Mouse (Mus musculus): Measurements from ENCODE around the gene Comtd1.

Comtd1 gene

DNA sequence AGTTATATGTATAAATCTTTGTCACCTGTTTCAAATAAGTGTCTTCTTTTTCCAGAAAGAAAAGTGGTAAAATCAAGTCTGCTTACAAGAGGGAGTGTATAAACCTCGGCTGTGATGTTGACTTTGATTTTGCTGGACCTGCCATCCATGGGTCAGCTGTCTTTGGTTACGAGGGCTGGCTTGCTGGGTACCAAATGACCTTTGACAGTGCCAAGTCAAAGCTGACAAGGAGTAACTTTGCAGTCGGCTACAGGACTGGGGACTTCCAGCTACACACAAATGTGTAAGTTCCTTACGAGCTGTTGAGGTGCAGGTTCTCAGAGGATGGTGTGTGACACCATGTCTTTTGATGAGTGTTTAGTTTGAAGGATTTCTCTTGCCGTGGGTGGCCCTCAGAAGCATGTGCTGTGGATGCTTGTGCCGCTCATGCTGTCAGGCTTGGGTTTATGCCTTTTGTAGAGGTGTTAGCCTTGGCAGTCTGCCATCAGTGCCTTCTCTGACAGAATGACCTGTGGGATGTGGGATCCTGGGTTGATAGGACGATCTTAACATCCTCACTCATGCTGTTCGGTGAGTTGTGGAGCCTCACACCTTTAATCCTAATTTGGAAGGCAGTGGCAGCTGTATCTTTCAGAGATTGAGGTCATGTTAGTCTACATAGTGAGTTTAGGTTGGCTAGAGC is 10.3 kb downstream of the Comtd1 start:
- no peak for DNase-seq (ENCODE audit: low spot score in 2 of 2)

- DNase-seq (ENCODE audit: low spot score in 2 of 2): peak in 1 of 2 experiments; percentile 36
Measured at GRCm38 (mm10) chr14:21831830-21832403, 16.9 kb downstream of the Comtd1 start.

GRCm38 (mm10) chr14:21830876-21831767 is 17.7 kb downstream of the Comtd1 start:
- DNase-seq (ENCODE audit: low spot score in 2 of 2): peak; percentile 97

DNA sequence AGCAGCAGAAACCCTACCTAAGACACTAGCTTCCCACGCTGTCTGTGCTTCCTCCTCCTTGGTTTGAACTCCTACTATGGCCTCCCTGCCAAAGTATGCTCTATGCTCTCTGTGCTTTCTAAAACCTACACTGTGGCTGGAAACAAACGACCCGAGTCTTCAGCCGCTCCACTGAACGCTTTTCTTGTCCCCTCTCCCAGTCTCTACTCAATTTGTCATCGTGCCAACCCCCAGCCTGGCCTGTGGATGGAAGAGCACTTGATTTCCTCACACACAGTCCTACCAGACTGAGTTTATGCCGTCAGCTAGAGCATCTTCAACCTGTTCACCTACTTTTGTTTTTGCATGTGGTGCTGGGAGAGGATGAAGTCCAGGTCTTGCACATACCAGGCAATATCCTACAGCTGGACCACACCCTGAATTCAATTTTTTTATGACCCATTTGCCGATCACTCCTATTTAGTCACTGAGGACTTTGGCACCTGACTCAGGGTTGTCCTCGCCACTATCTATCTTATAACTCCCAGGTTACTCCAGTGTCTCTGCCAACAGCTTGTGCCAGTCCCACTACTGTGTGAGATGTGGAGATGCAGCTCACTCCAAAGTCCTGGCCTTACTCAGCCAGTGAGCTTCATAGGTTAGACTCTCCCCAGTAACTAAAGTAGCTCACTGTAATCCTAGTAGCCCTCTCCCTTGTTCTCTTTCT is 22.8 kb downstream of the Comtd1 start:
- DNase-seq (ENCODE audit: low spot score in 2 of 2): peak; percentile 49 to 51

DNA sequence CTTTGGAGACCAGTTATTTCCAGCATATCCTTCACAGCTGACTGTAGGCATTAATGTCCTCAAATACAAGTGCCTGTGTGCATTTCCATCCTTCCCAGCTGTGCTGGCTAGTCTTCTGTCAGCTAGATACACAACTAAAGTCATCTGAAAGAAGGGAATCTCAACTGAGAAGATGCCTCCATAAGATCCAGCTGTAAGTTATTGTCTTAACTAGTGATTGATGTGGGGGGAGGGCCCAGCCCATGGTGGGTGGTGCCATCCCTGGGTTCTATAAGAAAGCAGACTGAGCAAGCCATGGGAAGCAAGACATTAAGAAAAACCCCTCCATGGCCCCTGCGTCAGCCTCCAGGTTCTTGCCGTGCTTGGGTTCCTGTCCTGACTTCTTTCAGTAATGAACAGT is 23.8 kb downstream of the Comtd1 start, which contains the start of gene Vdac2:
TSS of gene Vdac2 (plus strand) at position 301 of the 400 bp plus-strand sequence.
- DNase-seq (ENCODE audit: low spot score in 2 of 2): no peak

GRCm38 (mm10) chr14:21823897-21824296 is 24.9 kb downstream of the Comtd1 start:
- DNase-seq (ENCODE audit: low spot score in 2 of 2): no peak

GRCm38 (mm10) chr14:21822795-21823374 is 25.9 kb downstream of the Comtd1 start:
- peak; percentile 83 for DNase-seq (ENCODE audit: low spot score in 2 of 2)

GRCm38 (mm10) chr14:21822307-21822706 is 26.5 kb downstream of the Comtd1 start:
- DNase-seq (ENCODE audit: low spot score in 2 of 2): no peak

GRCm38 (mm10) chr14:21820880-21821505 is 27.8 kb downstream of the Comtd1 start:
- DNase-seq (ENCODE audit: low spot score in 2 of 2): no peak

DNA sequence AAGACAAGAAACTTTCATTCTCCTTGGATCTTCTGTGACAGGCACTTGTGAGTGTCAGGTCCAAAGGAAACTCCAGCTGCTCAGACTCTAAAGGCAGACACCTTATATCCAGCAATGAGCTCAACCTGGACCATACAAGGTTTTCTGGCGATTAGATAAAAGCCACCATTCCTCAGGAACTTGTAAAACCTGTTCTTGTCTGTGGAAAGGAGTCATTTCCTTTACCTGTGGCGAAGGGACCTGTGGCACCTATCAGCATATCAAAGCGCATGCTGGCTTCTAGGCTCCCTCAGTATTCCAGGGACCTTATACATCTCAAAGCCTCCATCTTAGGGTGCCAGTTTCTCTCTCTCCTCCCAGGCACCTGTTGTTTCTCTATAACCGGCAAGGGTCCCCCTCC is 31.3 kb downstream of the Comtd1 start:
- no peak for DNase-seq (ENCODE audit: low spot score in 2 of 2)

- no peak for DNase-seq (ENCODE audit: low spot score in 2 of 2)
Measured at GRCm38 (mm10) chr14:21816255-21816654, 32.5 kb downstream of the Comtd1 start.

DNA sequence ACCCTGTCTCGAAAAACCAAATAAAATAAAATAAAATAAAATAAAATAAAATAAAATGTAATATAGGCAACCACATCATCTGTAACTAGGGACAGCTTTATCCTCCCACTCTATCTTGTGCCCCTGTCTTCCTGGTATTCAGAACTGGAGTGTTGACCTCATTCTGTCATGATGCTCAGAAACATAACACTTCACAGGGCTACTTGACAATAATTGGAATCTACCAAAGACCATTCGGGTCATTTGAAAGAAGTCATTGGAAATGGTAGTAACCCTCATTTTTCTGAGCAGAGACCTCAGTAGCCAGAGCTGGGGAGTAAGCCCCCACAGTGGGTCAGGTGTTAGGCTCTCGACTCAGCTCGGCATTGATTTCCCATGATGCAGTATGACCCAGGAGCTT is 34.2 kb downstream of the Comtd1 start:
- no peak for DNase-seq (ENCODE audit: low spot score in 2 of 2)

DNA sequence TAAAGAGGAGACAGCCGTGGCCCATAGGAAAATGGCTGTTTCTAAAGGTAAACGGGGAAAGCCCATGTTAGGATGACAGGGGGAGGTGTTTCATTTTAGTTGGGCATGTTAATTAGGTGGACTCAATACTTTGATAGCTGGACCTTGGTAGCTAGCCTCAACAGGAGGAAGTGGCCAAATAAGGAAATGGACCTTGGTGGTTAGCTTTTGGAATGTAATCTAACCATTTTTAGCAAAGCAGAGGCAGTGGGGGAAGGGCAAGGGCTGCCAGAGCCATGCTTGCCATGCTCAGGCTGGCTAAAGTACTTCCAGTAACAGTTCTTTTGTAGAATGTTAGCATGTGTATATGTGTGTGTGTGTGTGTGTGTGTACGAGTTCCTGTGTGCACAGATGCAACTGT is 34.9 kb downstream of the Comtd1 start:
- no peak for DNase-seq (ENCODE audit: low spot score in 2 of 2)

DNA sequence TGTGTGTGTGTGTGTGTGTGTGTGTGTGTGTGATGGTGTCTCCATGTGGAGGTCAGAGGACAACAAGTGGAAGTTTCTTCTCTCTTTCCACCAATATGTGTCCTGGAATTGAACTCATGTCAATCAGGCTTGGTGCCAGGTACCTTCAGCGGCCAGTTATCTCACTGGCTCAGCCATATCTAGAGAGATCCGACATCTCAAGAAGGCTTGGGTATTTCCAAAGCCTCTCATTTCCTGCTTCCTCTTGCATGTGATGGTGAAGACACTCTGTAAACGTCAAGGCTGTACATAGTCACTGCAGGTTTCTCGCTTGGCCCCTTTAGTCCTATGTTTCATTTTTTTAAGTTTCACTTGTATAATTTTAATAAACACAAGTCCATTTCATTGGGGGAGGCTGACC is 35.6 kb downstream of the Comtd1 start:
- no peak for DNase-seq (ENCODE audit: low spot score in 2 of 2)

DNA sequence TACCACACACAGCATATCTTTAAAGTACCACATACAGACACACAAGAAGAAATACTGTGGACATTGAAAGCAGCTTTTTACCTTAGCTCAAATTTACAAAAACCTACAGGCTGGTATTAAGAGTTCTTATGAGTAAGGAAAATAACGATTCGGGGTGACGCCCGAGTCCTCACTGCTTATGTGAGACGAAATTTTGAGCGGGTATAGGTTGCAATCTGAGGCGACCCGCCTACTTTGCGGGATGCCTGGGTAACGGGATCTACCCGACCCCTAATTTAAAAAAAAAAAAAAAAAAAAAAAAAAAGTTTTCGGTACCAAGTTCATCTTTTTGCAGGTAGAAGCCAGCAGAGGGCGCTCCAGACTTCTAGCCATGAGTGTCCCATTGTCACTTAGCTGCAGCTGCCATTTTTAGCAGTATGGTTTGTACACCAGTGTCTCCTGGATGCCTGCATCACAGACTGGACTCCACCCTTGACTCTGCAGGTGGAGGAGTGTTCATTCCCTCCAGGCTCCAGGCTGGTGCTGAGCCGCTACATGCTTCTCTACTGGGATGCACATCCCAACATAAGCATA is 36.1 kb downstream of the Comtd1 start:
- DNase-seq (ENCODE audit: low spot score in 2 of 2): peak in 1 of 2 experiments; percentile 55

DNA sequence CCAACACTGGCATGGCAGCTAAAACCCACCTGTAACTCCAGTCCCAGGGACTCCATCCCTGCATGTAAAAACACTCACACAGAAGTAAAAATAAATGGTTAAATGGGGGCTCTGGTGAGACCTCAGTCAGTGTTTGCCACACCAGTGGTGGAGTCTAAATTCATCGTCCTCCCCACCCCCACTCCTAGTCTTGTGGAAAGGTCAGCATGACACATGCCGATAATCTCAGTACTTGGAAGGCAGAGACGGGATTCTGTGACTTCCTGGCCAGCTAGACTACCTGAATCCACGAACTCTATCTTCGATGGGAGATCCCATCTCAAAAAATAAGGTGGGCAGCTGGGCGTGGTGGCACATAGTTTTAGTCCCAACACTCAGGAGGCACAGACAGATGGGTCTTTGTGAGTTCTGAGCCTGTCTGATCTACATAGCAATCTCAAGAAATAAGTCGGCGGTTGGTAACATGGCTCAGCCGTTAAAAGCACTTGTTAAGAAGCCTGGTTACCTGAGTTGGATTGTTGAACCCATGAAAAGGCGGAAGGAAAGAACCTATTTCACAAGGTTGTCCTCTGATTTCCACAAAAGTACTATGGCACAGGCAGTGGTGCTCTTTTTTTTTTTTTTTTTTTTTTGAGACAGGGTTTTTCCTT is 36.9 kb downstream of the Comtd1 start:
- no peak for DNase-seq (ENCODE audit: low spot score in 2 of 2)

GRCm38 (mm10) chr14:21811301-21811700 is 37.5 kb downstream of the Comtd1 start:
- DNase-seq (ENCODE audit: low spot score in 2 of 2): no peak

DNA sequence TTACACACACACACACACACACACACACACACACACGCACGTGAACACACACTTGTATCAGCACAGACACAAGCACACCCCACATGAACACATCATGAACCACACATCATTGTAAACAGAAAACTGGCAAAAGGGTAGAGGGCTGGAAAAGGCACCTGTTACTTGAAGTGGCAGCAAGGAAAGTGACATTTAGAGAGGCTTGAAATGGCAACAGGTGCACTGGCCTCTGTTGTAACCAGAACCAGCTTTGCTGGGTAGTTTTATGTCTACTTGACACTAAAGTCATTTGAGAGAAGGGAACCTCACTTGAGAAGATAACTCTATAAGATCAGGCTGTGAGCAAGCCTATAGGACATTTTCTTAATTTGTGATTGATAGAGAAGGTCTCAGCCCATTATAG is 39.4 kb downstream of the Comtd1 start:
- DNase-seq (ENCODE audit: low spot score in 2 of 2): no peak

DNA sequence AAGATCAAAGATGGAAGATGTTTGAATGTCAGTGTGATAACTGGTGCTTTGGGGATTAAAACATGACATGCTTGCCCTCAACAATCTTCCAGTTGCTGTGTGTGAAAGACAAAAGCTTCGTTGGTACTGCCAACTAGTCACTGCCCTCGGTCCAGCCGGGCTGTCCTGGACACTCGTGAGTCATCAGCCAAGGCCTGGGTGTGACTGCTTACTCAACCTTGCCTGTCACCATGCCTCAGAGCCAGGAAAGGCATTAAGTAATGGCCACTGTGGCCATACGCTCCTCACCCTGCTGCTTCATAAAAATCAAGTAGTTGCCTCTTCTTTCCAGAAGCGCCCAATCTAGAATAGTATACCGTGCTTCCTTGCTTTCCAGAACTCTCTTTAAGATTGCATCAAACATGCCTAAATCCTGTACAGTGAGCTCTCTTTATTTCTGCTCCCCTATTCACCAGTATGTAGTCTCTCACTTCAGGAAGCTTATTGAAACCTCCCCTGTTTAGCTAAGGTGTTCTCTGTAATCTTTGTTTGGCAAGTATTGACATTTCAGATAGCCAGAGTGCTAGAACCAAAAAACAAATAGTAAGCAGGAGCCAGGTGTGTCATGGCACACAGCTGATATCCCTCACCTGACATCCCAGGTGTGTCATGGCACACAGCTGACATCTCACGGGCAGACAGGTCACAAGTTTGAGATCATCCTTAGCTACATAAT is 40.4 kb downstream of the Comtd1 start:
- DNase-seq (ENCODE audit: low spot score in 2 of 2): no peak
